Mouse (Mus musculus) MEL (cell line): Measurements from ENCODE around the gene Dlk2. TPM values are rescaled to one million over a fixed set of nuclear protein-coding genes. Genes with fewer than 3 reads are reported as not detected.
A peak's percentile ranks its signal among the peaks of the same experiment; 100 is the strongest.

Experiments
- DNase-seq: peaks from one replicate; pipeline ENCODE4 v3.0.0; 2011; ENCODE audit warnings: low read depth, low spot score
- H3K27ac ChIP-seq: 2 replicates; pipeline ENCODE4 v1.5.1; 2012; ENCODE audit warnings: low read depth, mild to moderate bottlenecking, control low read depth, low read length, moderate library complexity; ENCODE audit not compliant: control insufficient read depth
- H3K27me3 ChIP-seq, 2 experiments: fragments of 150-350 bp in 1 of 2; sonication (generic) in 1 of 2; 2 replicates each; pipeline ENCODE4 v1.6.1; 2012; ENCODE audit warnings: low read length in 2 of 2, mild to moderate bottlenecking in 2 of 2, improper control_type of control experiment in 1 of 2, moderate library complexity in 1 of 2; ENCODE audit not compliant: insufficient read depth in 2 of 2, control insufficient read depth in 1 of 2
- H3K36me3 ChIP-seq, 2 experiments: 2 replicates each; pipeline ENCODE4 v1.6.1; 2012 to 2014; ENCODE audit warnings: low read length in 2 of 2, improper control_type of control experiment in 1 of 2, inconsistent platforms in 1 of 2, mild to moderate bottlenecking in 1 of 2; ENCODE audit not compliant: insufficient read depth in 2 of 2, control insufficient read depth in 1 of 2
- H3K4me1 ChIP-seq, 2 experiments: fragments of 150-350 bp in 1 of 2; sonication (generic) in 1 of 2; 2 replicates each; pipeline ENCODE4 v1.6.1; 2012; ENCODE audit warnings: low read length in 2 of 2, improper control_type of control experiment in 1 of 2, mild to moderate bottlenecking in 1 of 2; ENCODE audit not compliant: insufficient read depth in 2 of 2, control insufficient read depth in 1 of 2
- H3K4me3 ChIP-seq, 2 experiments: fragments of 150-350 bp in 1 of 2; sonication (generic) in 1 of 2; 2 replicates each; pipeline ENCODE4 v1.5.1; 2012; ENCODE audit warnings: low read depth in 2 of 2, low read length in 2 of 2, mild to moderate bottlenecking in 2 of 2, moderate library complexity in 2 of 2, control low read depth in 1 of 2, improper control_type of control experiment in 1 of 2; ENCODE audit not compliant: control insufficient read depth in 1 of 2, insufficient read depth in 1 of 2
- H3K79me2 ChIP-seq: 2 replicates; pipeline ENCODE4 v1.6.1; 2012; ENCODE audit warnings: mild to moderate bottlenecking, low read length, moderate library complexity; ENCODE audit not compliant: control insufficient read depth, poor library complexity, insufficient read depth
- H3K9ac ChIP-seq: 2 replicates; pipeline ENCODE4 v1.6.1; 2012; ENCODE audit warnings: low read depth, mild to moderate bottlenecking, control low read depth, low read length, moderate library complexity; ENCODE audit not compliant: control insufficient read depth, poor library complexity, severe bottlenecking
- H3K9me3 ChIP-seq: fragments of 150-350 bp; sonication (generic); replicated peaks from 2 replicates; pipeline ENCODE4 v1.6.1; 2012; ENCODE audit warnings: mild to moderate bottlenecking, low read length, improper control_type of control experiment, moderate library complexity; ENCODE audit not compliant: insufficient read depth
- BHLHE40 ChIP-seq: IDR thresholded peaks from 2 replicates; pipeline ENCODE4 v1.6.1; 2012; ENCODE audit warnings: low read depth, mild to moderate bottlenecking, inconsistent platforms, low read length, improper control_type of control experiment, borderline replicate concordance
- CHD1 ChIP-seq: IDR thresholded peaks from 2 replicates; pipeline ENCODE4 v1.6.1; 2012; ENCODE audit warnings: low read depth, mild to moderate bottlenecking, inconsistent platforms, low read length, improper control_type of control experiment
- CHD2 ChIP-seq: IDR thresholded peaks from 2 replicates; pipeline ENCODE4 v1.6.1; 2011; ENCODE audit warnings: low read length, improper control_type of control experiment
- CTCF ChIP-seq, 3 experiments: IDR thresholded peaks in 2 of 3; conservative IDR thresholded peaks in 1 of 3; 2 replicates each; pipeline ENCODE4 v1.5.1; 2011 to 2012; ENCODE audit warnings: low read length in 3 of 3, low read depth in 2 of 3, mild to moderate bottlenecking in 2 of 3, improper control_type of control experiment in 1 of 3, inconsistent platforms in 1 of 3, mixed read lengths in 1 of 3, moderate library complexity in 1 of 3; ENCODE audit not compliant: control insufficient read depth in 1 of 3, insufficient read depth in 1 of 3, poor library complexity in 1 of 3, severe bottlenecking in 1 of 3
- E2F4 ChIP-seq: IDR thresholded peaks from 2 replicates; pipeline ENCODE4 v1.6.1; 2011; ENCODE audit warnings: low read depth, low read length, improper control_type of control experiment, borderline replicate concordance
- ELF1 ChIP-seq: IDR thresholded peaks from 2 replicates; pipeline ENCODE4 v1.6.1; 2014; ENCODE audit warnings: low read depth, mild to moderate bottlenecking, inconsistent platforms, low read length, improper control_type of control experiment, moderate library complexity
- EP300 ChIP-seq, 2 experiments: IDR thresholded peaks; 2 replicates each; pipeline ENCODE4 v1.6.1; 2011; ENCODE audit warnings: improper control_type of control experiment in 2 of 2, low read length in 2 of 2, low read depth in 1 of 2, mild to moderate bottlenecking in 1 of 2
- ETS1 ChIP-seq: IDR thresholded peaks from 2 replicates; pipeline ENCODE4 v1.6.1; 2012; ENCODE audit warnings: low read depth, mild to moderate bottlenecking, inconsistent platforms, low read length, improper control_type of control experiment, moderate library complexity
- MAFK ChIP-seq: IDR thresholded peaks from 2 replicates; pipeline ENCODE4 v1.6.1; 2011; ENCODE audit warnings: low read depth, mild to moderate bottlenecking, low read length, improper control_type of control experiment, borderline replicate concordance
- MAZ ChIP-seq: IDR thresholded peaks from 2 replicates; pipeline ENCODE4 v1.6.1; 2012; ENCODE audit warnings: low read depth, mild to moderate bottlenecking, inconsistent platforms, low read length, improper control_type of control experiment
- MXI1 ChIP-seq: IDR thresholded peaks from 2 replicates; pipeline ENCODE4 v1.6.1; 2011; ENCODE audit warnings: mild to moderate bottlenecking, low read depth, low read length, improper control_type of control experiment
- MYB ChIP-seq: IDR thresholded peaks from 2 replicates; pipeline ENCODE4 v1.6.1; 2011; ENCODE audit warnings: mild to moderate bottlenecking, low read depth, low read length, improper control_type of control experiment
- NELFE ChIP-seq: IDR thresholded peaks from 2 replicates; pipeline ENCODE4 v1.6.1; 2011; ENCODE audit warnings: low read depth, low read length, improper control_type of control experiment
- NRF1 ChIP-seq: IDR thresholded peaks from 2 replicates; pipeline ENCODE4 v1.6.1; 2014; ENCODE audit warnings: low read depth, mild to moderate bottlenecking, inconsistent platforms, low read length, improper control_type of control experiment, moderate library complexity; ENCODE audit not compliant: poor library complexity, insufficient read depth, severe bottlenecking
- POLR2A ChIP-seq, 2 experiments: IDR thresholded peaks; 2 replicates each; pipeline ENCODE4 v1.6.1; 2011 to 2012; ENCODE audit warnings: low read length in 2 of 2, mild to moderate bottlenecking in 2 of 2, control low read depth in 1 of 2, improper control_type of control experiment in 1 of 2, low read depth in 1 of 2, moderate library complexity in 1 of 2; ENCODE audit not compliant: control insufficient read depth in 1 of 2, insufficient read depth in 1 of 2, poor library complexity in 1 of 2
- POLR2AphosphoS2 ChIP-seq: IDR thresholded peaks from 2 replicates; pipeline ENCODE4 v1.6.1; 2011; ENCODE audit warnings: low read length, improper control_type of control experiment
- RAD21 ChIP-seq: IDR thresholded peaks from 2 replicates; pipeline ENCODE4 v1.6.1; 2011; ENCODE audit warnings: mild to moderate bottlenecking, low read depth, low read length, improper control_type of control experiment
- SMC3 ChIP-seq: IDR thresholded peaks from 2 replicates; pipeline ENCODE4 v1.6.1; 2011; ENCODE audit warnings: low read depth, low read length, improper control_type of control experiment
- TBP ChIP-seq: IDR thresholded peaks from 2 replicates; pipeline ENCODE4 v1.8.0; 2011; ENCODE audit warnings: low read depth, low read length, improper control_type of control experiment
- USF1 ChIP-seq: IDR thresholded peaks from 2 replicates; pipeline ENCODE4 v1.6.1; 2014; ENCODE audit warnings: low read depth, mild to moderate bottlenecking, inconsistent platforms, low read length, improper control_type of control experiment, moderate library complexity
- USF2 ChIP-seq, 2 experiments: IDR thresholded peaks; 2 replicates each; pipeline ENCODE4 v1.6.1; 2011 to 2012; ENCODE audit warnings: improper control_type of control experiment in 2 of 2, low read length in 2 of 2, borderline replicate concordance in 1 of 2, inconsistent platforms in 1 of 2, low read depth in 1 of 2, mild to moderate bottlenecking in 1 of 2; ENCODE audit not compliant: insufficient read depth in 1 of 2
- ZMIZ1 ChIP-seq: IDR thresholded peaks from 2 replicates; pipeline ENCODE4 v1.6.1; 2012; ENCODE audit warnings: low read depth, mild to moderate bottlenecking, inconsistent platforms, low read length, improper control_type of control experiment, moderate library complexity
- ZNF384 ChIP-seq: IDR thresholded peaks from 2 replicates; pipeline ENCODE4 v1.6.1; 2012; ENCODE audit warnings: low read depth, mild to moderate bottlenecking, inconsistent platforms, low read length, improper control_type of control experiment
- polyA plus RNA-seq, 2 experiments: library from polyadenylated mRNA; stranded (reverse) in 1 of 2; unstranded in 1 of 2; fragments of >175 nt in 1 of 2; fragments of >200 nt in 1 of 2; gene quantifications; 2 replicates each; pipeline versions ENCODE4 v1.2.1 to v1.2.4; 2012; ENCODE audit warnings: low replicate concordance in 2 of 2, low read depth in 1 of 2; ENCODE audit not compliant: insufficient read length in 2 of 2, insufficient read depth in 1 of 2, missing spikeins in 1 of 2
- total RNA-seq: library from RNA; depleted of rRNA; stranded (reverse); fragments of 300-350 nt; gene quantifications from 2 replicates; pipeline ENCODE4 v1.2.3, GENCODE M21; 2012

Dlk2 gene
- total and polyA plus RNA-seq, 3 experiments, result 0.07 TPM; not detected in 2

DNA sequence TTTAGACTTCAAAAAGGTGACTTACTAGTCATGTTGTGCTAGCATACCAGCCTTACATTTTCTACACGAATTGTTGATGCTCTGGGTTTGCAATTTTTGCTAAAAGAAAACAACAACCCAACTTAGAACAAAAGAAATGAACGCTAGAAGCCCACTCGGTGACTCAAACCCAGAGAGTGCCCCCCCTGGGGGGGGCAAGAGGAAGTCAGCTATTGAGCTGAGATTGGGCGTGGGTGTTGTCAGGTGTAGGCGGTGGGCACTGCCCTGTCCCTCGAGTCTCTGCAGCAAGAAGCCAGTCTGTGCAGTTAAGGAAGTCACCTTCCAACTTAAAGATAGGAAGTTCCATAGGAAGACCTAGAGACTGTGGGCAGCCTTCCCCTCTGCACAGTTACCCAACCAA, 620 bp upstream of the Dlk2 start:
- TF ChIP-seq NELFE (no peak), USF1 (no peak), BHLHE40 (no peak), MXI1 (no peak), TBP (no peak), POLR2A (IDR thresholded peaks at IDR 0.05; ENCODE audit: control insufficient read depth in 1 of 2, insufficient read depth in 1 of 2, low read depth in 1 of 2, low read length in 2 of 2, poor library complexity in 1 of 2) (no peak), E2F4 (no peak), ZNF384 (no peak)
- no peak overlapping the region for H3K27ac ChIP-seq
- no peaks in the 10 kb centered on the region for H3K79me2 ChIP-seq
- peaks cover 7 to 22% of the 10 kb centered on the region in 2 experiments for H3K27me3 ChIP-seq
- H3K4me1 ChIP-seq, result no peaks in the 10 kb centered on the region
- H3K4me3 ChIP-seq, result no peak overlapping the region
- no peak overlapping the region for H3K9ac ChIP-seq
- no peaks in the 10 kb centered on the region for H3K9me3 ChIP-seq
- no peak for DNase-seq
- H3K36me3 ChIP-seq, result no peaks in the 10 kb centered on the region

DNA sequence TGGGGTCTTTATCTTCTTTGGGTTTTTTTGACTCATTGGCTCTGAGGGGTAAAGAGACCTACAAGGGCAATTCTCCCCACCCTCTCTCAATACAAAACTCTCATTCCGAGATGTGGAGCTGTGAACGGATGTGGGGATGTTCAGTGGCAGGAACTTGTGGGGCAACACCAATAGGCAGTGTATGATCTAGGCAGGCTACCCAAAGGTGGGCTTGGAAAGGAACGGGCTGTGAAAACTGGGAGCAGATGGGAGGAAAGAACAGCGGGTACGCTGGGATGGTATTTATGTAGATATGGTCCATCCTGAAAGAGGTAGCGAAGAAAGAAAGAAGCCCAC, 225 bp upstream of the Dlk2 start:
- TF ChIP-seq ELF1 (no peak), SMC3 (no peak), POLR2AphosphoS2 (no peak), ZMIZ1 (no peak), EP300 (IDR thresholded peaks at IDR 0.05; ENCODE audit: low read depth in 1 of 2, low read length in 2 of 2) (no peak), MYB (no peak)
- Histone ChIP-seq H3K4me3 (no peak overlapping the region), H3K9me3 (no peaks in the 10 kb centered on the region), H3K9ac (no peak overlapping the region), H3K79me2 (no peaks in the 10 kb centered on the region), H3K27ac (no peak overlapping the region), H3K27me3 (peaks cover 7 to 18% of the 10 kb centered on the region in 2 experiments), H3K4me1 (no peaks in the 10 kb centered on the region), H3K36me3 (no peaks in the 10 kb centered on the region)
- DNase-seq, result no peak

DNA sequence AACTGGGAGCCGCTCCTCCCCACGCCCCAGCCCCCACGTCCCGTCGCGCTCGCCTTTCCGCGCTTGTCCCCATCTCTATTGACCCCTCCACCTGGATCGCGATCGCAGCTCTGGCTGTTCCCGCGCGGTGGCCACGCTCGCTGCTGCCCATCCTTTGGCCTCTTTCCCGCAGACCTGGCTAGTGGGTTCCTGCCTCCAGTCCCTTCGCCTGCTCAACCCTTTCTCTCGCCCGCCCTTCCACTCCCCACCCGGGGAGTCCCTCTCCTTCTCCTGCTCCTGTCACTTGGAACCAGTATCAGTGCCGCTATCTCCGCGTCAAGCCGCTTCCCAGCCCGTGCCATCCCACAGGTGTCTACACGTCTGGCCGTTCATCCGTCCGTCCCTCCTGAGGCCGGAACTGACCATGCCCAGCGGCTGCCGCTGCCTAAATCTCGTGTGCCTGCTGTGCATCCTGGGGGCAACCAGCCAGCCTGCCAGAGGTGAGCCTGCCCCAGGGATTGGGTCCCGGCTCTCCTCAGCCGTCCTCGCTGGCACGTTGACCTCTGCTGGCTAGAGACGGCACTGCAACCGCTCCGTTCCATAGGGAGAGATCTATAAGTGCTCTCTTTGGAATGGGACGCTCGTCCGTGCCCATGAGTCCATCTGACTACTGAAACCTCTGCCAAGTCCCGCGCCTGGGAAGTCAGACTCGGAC, 1.1 kb downstream of the Dlk2 start:
- H3K9ac ChIP-seq, result no peak overlapping the region
- no peak overlapping the region for H3K27ac ChIP-seq
- no peaks in the 10 kb centered on the region for H3K36me3 ChIP-seq
- H3K4me3 ChIP-seq, result no peak overlapping the region
- H3K9me3 ChIP-seq, result no peaks in the 10 kb centered on the region
- TF ChIP-seq CHD2 (no peak), USF2 (IDR thresholded peaks at IDR 0.05; ENCODE audit: borderline replicate concordance in 1 of 2, insufficient read depth in 1 of 2, low read depth in 1 of 2, low read length in 2 of 2) (no peak), MAFK (no peak), ETS1 (no peak), MAZ (no peak), NRF1 (no peak), CHD1 (no peak), SMC3 (peak; percentile 66), RAD21 (peak; percentile 35), CTCF (IDR thresholded peaks at IDR 0.05 in 2 of 3, conservative IDR thresholded peaks at IDR 0.05 in 1 of 3; ENCODE audit: control insufficient read depth in 1 of 3, insufficient read depth in 1 of 3, low read depth in 2 of 3, low read length in 3 of 3, poor library complexity in 1 of 3, severe bottlenecking in 1 of 3) (peak; percentile 62 to 83 (median 70))
- peak; percentile 52 for DNase-seq
- no peaks in the 10 kb centered on the region for H3K4me1 ChIP-seq
- peaks cover 5 to 7% of the 10 kb centered on the region in 2 experiments for H3K27me3 ChIP-seq
- no peaks in the 10 kb centered on the region for H3K79me2 ChIP-seq
